Mouse (Mus musculus) olfactory bulb, adult 2 months (tissue): ENCODE data around the gene E130308A19Rik.

Source experiments
- CTCF ChIP-seq: fragments of 200-500 bp; IDR thresholded peaks from 2 replicates; pipeline ENCODE4 v1.5.1; 2012; ENCODE audit warnings: low read depth, mild to moderate bottlenecking, low read length, moderate library complexity; ENCODE audit not compliant: insufficient read depth
- POLR2A ChIP-seq: fragments of 200-500 bp; IDR thresholded peaks from 2 replicates; pipeline ENCODE4 v1.6.1; 2012; ENCODE audit warnings: mild to moderate bottlenecking, low read depth, low read length, moderate library complexity; ENCODE audit not compliant: insufficient read depth

DNA sequence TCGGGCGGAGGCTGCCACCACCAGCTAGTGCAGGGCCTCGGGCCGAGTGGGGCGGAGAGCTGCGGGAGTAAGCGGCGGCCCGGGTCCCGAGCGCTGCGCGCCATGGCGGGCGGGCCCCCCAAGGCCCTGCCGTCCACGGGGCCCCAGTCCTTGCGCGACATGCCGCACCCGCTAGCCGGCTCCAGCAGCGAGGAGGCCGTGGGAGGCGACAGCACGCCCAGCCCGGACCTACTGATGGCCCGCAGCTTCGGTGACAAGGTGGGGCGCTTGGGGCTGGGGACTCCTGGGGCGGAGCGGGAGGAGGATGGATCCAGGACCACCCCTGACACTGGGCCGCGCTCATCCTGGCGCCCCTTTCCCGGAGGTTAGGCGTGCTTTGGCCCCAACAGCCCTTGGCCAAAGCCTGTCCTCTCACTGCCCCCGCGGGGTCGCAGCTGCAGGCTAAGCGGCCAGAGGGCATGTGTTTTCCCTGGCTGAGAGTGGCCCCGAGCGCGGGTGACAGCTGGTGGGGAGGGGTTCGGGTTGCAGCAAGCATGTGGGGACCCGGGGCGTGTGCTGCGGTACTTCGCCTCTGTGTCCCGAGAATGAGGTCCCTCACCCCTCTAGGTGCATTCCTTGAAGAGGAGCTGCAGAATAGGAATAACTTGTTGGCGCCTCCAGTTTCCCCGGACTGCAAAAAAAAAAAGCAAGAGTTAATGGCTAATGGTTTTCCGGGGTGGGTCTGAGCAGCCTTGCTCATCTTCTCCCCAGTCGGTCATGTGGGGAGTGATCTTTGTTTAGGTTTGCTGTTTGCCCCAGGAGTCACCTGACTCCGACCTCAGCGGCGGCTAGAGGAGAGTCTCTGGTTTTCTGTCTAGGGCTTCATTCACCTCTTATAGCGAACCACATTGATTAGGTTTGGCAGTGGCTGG is 180.2 kb downstream of the E130308A19Rik start:
- TF ChIP-seq CTCF (no peak), POLR2A (no peak)
